Mouse (Mus musculus) heart, postnatal 0 days (tissue): Measurements from ENCODE around the gene Slc11a2.
"Not testable (repeated sequence)": the region's sequence is repeated elsewhere in the genome, so short reads cannot be mapped to it uniquely, and the experiment has no call there.

ENCODE experiments used
- CTCF ChIP-seq: IDR thresholded peaks from 2 replicates; pipeline ENCODE4 v1.5.1; 2016; ENCODE audit warnings: antibody characterized with exemption, control low read depth, low read depth
- EP300 ChIP-seq: IDR thresholded peaks from 2 replicates; pipeline ENCODE4 v1.6.1; 2016; ENCODE audit warnings: antibody characterized with exemption, low read depth

- not testable (repeated sequence) for TF ChIP-seq CTCF, EP300
These were observed 58.9 kb downstream of the Slc11a2 start for GRCm38 (mm10) chr15:100365967-100366366.
